Mouse (Mus musculus) liver, embryonic 15.5 days (tissue): ENCODE results near the gene Tgm4. TPM values are rescaled to one million over a fixed set of nuclear protein-coding genes. Genes with fewer than 3 reads are reported as not detected.

ENCODE experiments used
- ATAC-seq: fragments of 200-750 bp; cut with Nextera tagmentation; 2 replicates; pipeline ENCODE4 v1.8.0; 2017; ENCODE audit warnings: moderate number of reproducible peaks, mild to moderate bottlenecking, moderate library complexity; ENCODE audit not compliant: insufficient read depth
- H3K27ac ChIP-seq: fragments of 300-500 bp; sonication (generic); replicated peaks from 2 replicates; pipeline ENCODE4 v1.5.1; 2015; ENCODE audit warnings: mild to moderate bottlenecking, inconsistent platforms
- H3K27me3 ChIP-seq: fragments of 300-500 bp; sonication (generic); 2 replicates; pipeline ENCODE4 v1.6.1; 2015; ENCODE audit warnings: mild to moderate bottlenecking, inconsistent platforms
- H3K36me3 ChIP-seq: fragments of 300-500 bp; sonication (generic); replicated peaks from 2 replicates; pipeline ENCODE4 v1.6.1; 2015; ENCODE audit warnings: moderate library complexity, mild to moderate bottlenecking, inconsistent platforms
- H3K4me1 ChIP-seq: fragments of 300-500 bp; sonication (generic); replicated peaks from 2 replicates; pipeline ENCODE4 v1.6.1; 2015; ENCODE audit warnings: inconsistent platforms
- H3K4me2 ChIP-seq: fragments of 300-500 bp; sonication (generic); 2 replicates; pipeline ENCODE4 v1.6.1; 2015; ENCODE audit warnings: moderate library complexity, mild to moderate bottlenecking, inconsistent platforms
- H3K4me3 ChIP-seq: fragments of 300-500 bp; sonication (generic); replicated peaks from 2 replicates; pipeline ENCODE4 v1.5.1; 2015; ENCODE audit warnings: mild to moderate bottlenecking, inconsistent platforms
- H3K9ac ChIP-seq: fragments of 300-500 bp; sonication (generic); 2 replicates; pipeline ENCODE4 v1.6.1; 2015; ENCODE audit warnings: moderate library complexity, mild to moderate bottlenecking, inconsistent platforms
- H3K9me3 ChIP-seq: fragments of 300-500 bp; sonication (generic); replicated peaks from 2 replicates; pipeline ENCODE4 v1.6.1; 2016; ENCODE audit warnings: inconsistent platforms
- WGBS: fragments of 180-500 bp; shearing (Covaris S2); methylation state at CpG from one replicate; pipeline ENCODE4 v1.1.7; 2015; ENCODE audit warnings: mixed read lengths; ENCODE audit not compliant: insufficient replicate concordance; 5-methylcytosine and 5-hydroxymethylcytosine counted together
- polyA plus RNA-seq: library from polyadenylated mRNA; unstranded; fragments of >200 nt; fragmentation: Nextera tagmentation; extraction: Ambion mirVana; gene quantifications from 2 replicates; pipeline ENCODE4 v1.2.1, GENCODE M21; 2015

The Tgm4 gene
- 0.12 and 0.21 TPM in 2 replicates for polyA plus RNA-seq

DNA sequence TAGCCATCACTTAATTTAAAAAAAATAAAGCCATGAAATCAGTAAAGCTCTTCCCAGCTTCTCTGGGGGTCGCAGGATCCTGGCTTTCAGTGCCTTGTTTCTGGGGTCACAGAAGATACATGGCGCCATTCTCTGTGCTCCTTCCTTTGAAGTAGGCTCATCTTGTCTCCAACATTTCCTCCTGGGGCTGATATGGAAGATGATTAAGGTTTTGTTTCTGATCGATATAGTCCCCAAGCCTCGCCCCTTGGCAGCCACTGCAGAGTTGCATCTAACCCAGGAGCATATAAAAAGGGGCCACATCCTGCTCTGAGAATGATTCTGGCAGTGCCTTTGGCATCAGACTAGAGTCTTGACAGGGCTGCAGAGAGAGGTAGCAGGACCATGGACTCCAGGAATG, at the start of gene Tgm4:
TSS of gene Tgm4 (plus strand) at position 301 of the 400 bp plus-strand sequence.
- no peaks in the 10 kb centered on the region for H3K36me3 ChIP-seq
- H3K4me3 ChIP-seq: no peak within 1 kb of the TSS
- H3K9me3 ChIP-seq: no peaks in the 10 kb centered on the region
- H3K9ac ChIP-seq: no peak within 1 kb of the TSS
- 58% methylated on average over 4 of the region's 4 CpGs for WGBS
- H3K27me3 ChIP-seq: 0 out of 2 replicates have a peak, but pooled peaks cover 2% of the 10 kb centered on the region
- H3K4me1 ChIP-seq: no peaks in the 10 kb centered on the region; the same call in 1 of the 2 replicates
- ATAC-seq: no peak
- H3K27ac ChIP-seq: no peak within 1 kb of the TSS
- no peak within 1 kb of the TSS for H3K4me2 ChIP-seq

DNA sequence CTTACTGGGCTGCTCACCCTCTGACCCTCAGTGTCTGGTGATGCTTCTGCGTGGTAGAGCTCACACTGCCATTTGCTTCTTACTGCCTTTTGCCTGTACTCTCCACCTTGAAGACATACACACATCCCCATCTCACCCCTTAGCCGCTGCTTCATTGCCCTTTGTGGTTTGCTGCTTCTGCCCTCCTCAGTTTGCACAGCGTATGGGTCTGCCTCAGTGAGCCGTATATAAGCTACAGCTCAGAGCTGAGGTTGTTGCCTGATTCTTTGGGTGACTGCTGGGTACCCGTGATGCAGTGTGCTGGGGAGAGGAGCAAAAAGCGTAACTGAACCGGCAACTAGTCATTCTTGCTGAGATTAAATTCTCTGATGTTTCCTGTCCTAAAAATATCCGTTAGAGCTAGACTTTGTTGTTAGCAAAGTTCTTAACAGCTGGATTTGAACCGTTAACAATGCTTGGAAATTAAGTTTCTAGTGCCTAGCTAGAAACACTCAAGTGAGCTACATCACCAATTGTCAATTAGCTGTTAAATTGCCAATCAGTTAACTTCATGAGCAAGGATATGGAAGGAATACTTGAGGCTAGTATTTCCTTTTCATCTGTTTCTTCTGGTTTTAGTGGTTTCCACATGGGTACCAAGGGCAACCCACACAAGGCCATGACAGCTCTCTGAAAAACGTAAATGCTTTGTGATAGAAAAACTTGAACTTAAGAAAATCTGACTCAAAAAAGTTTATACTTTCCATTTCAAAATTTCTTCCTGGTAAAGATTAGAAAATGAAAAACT, 35.9 kb upstream of the Tgm4 start:
- no peak overlapping the region for H3K9ac ChIP-seq
- no peak overlapping the region for H3K4me2 ChIP-seq
- no peaks in the 10 kb centered on the region for H3K9me3 ChIP-seq
- H3K4me3 ChIP-seq: no peak overlapping the region
- H3K27me3 ChIP-seq: no peaks in the 10 kb centered on the region
- no peak overlapping the region for H3K27ac ChIP-seq
- no peaks in the 10 kb centered on the region for H3K4me1 ChIP-seq
- peaks cover 93% of the 10 kb centered on the region for H3K36me3 ChIP-seq
- 79% methylated on average over 10 of the region's 10 CpGs for WGBS
- ATAC-seq: no peak

DNA sequence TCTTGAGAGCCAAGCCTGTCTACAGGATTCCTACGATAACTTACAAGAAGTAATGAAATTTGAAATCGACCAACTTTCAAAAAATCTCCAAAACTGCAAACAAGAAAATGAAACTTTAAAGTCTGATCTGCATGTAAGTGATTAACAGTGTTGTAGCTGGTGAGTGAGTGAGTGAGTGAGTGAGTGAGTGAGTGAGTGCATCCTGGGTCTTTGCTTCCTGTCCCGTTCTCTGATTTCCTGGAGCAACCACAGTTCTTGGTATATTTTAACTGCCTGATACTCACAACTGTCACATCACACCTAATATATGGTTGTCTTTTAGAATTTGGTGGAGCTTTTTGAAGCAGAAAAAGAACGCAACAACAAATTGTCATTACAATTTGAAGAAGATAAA, 35.3 kb upstream of the Tgm4 start:
- H3K36me3 ChIP-seq: peaks cover 93% of the 10 kb centered on the region
- 87% methylated on average over 4 of the region's 4 CpGs for WGBS
- H3K27ac ChIP-seq: no peak overlapping the region

GRCm38 (mm10) chr9:123004718-123005117, 29.8 kb upstream of the Tgm4 start:
- H3K4me3 ChIP-seq: no peak overlapping the region
- no peaks in the 10 kb centered on the region for H3K9me3 ChIP-seq
- ATAC-seq: no peak
- H3K27me3 ChIP-seq: no peaks in the 10 kb centered on the region
- no peak overlapping the region for H3K4me2 ChIP-seq
- no peak overlapping the region for H3K27ac ChIP-seq
- no peak overlapping the region for H3K9ac ChIP-seq
- H3K4me1 ChIP-seq: no peaks in the 10 kb centered on the region
- H3K36me3 ChIP-seq: peaks cover 97% of the 10 kb centered on the region
- 98% methylated on average over 2 of the region's 2 CpGs for WGBS

More for the DNA sequence above, 35.3 kb upstream of the Tgm4 start:
- no peak overlapping the region for H3K4me2 ChIP-seq
- no peaks in the 10 kb centered on the region for H3K4me1 ChIP-seq
- H3K9me3 ChIP-seq: no peaks in the 10 kb centered on the region
- H3K9ac ChIP-seq: no peak overlapping the region
- ATAC-seq: no peak
- no peaks in the 10 kb centered on the region for H3K27me3 ChIP-seq
- H3K4me3 ChIP-seq: no peak overlapping the region

GRCm38 (mm10) chr9:123006071-123006470, 28.5 kb upstream of the Tgm4 start:
- no peak for ATAC-seq
- Histone ChIP-seq H3K27ac (no peak overlapping the region), H3K9ac (no peak overlapping the region), H3K36me3 (peaks cover 97% of the 10 kb centered on the region), H3K4me3 (no peak overlapping the region), H3K4me1 (no peaks in the 10 kb centered on the region), H3K9me3 (no peaks in the 10 kb centered on the region), H3K27me3 (no peaks in the 10 kb centered on the region), H3K4me2 (no peak overlapping the region)
- WGBS: 89% methylated on average over 6 of the region's 6 CpGs

- Histone ChIP-seq H3K4me3 (peak within 1 kb of the TSS; percentile 72), H3K27me3 (no peaks in the 10 kb centered on the region), H3K9me3 (no peaks in the 10 kb centered on the region), H3K4me1 (peaks cover 19% of the 10 kb centered on the region), H3K36me3 (peaks cover 26% of the 10 kb centered on the region), H3K27ac (peak within 1 kb of the TSS; percentile 82), H3K4me2 (peak within 1 kb of the TSS; percentile 88), H3K9ac (peak within 1 kb of the TSS; percentile 68)
- under 1% methylated on average over 51 of the region's 69 CpGs for WGBS
- peak; percentile 92 for ATAC-seq
These were observed 13.4 kb upstream of the Tgm4 start, which contains the start of gene Tmem42 for GRCm38 (mm10) chr9:123020995-123021631. Gene Tmem42 (plus strand): TSS chr9:123021326.

GRCm38 (mm10) chr9:123021636-123022379, 12.7 kb upstream of the Tgm4 start:
- Histone ChIP-seq H3K36me3 (peaks cover 19% of the 10 kb centered on the region), H3K9ac (no peak overlapping the region), H3K4me3 (peak overlapping the region; percentile 72), H3K4me2 (peak overlapping the region; percentile 88), H3K27me3 (no peaks in the 10 kb centered on the region), H3K4me1 (peaks cover 19% of the 10 kb centered on the region), H3K27ac (0 out of 2 replicates have a peak overlapping the region, but pooled peaks have one; percentile 33), H3K9me3 (no peaks in the 10 kb centered on the region)
- ATAC-seq: no peak
- 29% methylated on average over 18 of the region's 24 CpGs for WGBS

GRCm38 (mm10) chr9:123024201-123024600, 10.3 kb upstream of the Tgm4 start:
- ATAC-seq: no peak
- Histone ChIP-seq H3K27me3 (no peaks in the 10 kb centered on the region), H3K9me3 (no peaks in the 10 kb centered on the region), H3K36me3 (no peaks in the 10 kb centered on the region), H3K9ac (no peak overlapping the region), H3K4me3 (no peak overlapping the region), H3K4me1 (peaks cover 19% of the 10 kb centered on the region), H3K4me2 (no peak overlapping the region), H3K27ac (no peak overlapping the region)
- WGBS: 68% methylated on average over 2 of the region's 2 CpGs

GRCm38 (mm10) chr9:123031496-123032246, 2.9 kb upstream of the Tgm4 start:
- Histone ChIP-seq H3K36me3 (no peaks in the 10 kb centered on the region), H3K27ac (no peak overlapping the region), H3K27me3 (no peaks in the 10 kb centered on the region), H3K4me2 (no peak overlapping the region), H3K9ac (no peak overlapping the region), H3K9me3 (no peaks in the 10 kb centered on the region), H3K4me1 (no peaks in the 10 kb centered on the region; the same call in 1 of the 2 replicates), H3K4me3 (no peak overlapping the region)
- 61% methylated on average over 13 of the region's 13 CpGs for WGBS
- ATAC-seq: no peak

DNA sequence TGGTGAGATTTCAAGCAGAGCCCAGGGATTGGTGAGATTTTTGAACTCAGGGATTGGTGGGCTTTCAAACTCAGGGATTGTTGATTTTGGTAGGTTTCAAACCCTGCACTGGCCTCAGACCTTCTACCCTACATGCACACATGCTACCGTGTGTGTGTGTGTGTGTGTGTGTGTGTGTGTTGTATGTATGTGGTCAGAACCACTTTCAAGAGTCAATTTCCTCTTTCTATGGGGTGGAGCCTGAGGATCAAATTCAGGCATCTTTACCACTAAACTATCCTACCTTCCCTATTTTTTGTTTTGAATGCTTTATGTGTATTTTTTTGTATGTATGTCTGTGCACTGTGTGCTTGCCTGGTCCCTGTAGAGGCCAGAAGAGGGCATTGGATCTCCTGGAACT, 13.1 kb downstream of the Tgm4 start:
- Histone ChIP-seq H3K27ac (no peak overlapping the region), H3K27me3 (no peaks in the 10 kb centered on the region), H3K4me1 (no peaks in the 10 kb centered on the region), H3K4me2 (no peak overlapping the region), H3K4me3 (no peak overlapping the region), H3K9ac (no peak overlapping the region), H3K36me3 (no peaks in the 10 kb centered on the region), H3K9me3 (no peaks in the 10 kb centered on the region)
- ATAC-seq: no peak
- 37% methylated on average over 1 of the region's 1 CpGs for WGBS
